8 mouse cellular contexts compared by ENCODE assay signal in the genomic region with DNA sequence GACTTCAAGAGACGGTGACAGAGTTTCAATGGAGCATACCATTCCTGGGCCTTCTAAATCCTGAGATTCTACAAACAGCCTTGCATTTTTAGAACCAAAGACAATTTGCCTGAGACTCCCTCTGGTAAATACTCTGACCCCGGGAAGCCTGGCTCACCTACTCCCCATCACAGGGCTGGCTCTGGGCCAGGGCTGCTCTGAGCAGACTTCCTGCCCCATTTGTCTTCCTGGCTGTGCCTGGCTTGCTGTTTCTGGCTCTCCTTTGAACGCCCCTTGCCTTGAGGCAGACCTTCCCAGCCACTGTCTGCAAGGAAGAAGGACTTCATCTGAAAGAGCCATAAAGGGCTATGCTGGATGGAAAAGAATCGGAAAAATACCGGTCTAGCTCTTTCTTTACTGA.
DNase-seq lines count a peak whose midpoint lies in the region; ATAC-seq lines count a peak whose summit lies in the region.

No protein-coding gene starts in this region.

- no peak for ATAC-seq in erythroblast, adult 5-6 weeks (replicated peaks; ENCODE audit: low FRiP score, poor library complexity, severe bottlenecking)

- DNase-seq in cerebellum, postnatal 14 days = peak; percentile 52 to 59
- DNase-seq in cerebellum, adult 9-11 months = no peak
- peak; percentile 37 for DNase-seq in thymus, postnatal 14 days
- DNase-seq in thymus, postnatal 0 days (ENCODE audit: low spot score) = no peak
- DNase-seq in kidney, postnatal 36 days = peak; percentile 88 to 93
- DNase-seq in yolk sac, embryonic 10.5 days (ENCODE audit: low spot score) = peak; percentile 41
- DNase-seq in frontal cortex, adult 2 months (ENCODE audit: extremely low spot score in 1 of 2, low spot score in 1 of 2) = no peak

Comparison
In these comparisons a context has a peak if more than half of its experiments do, and no peak if none do; other contexts are left out.
1. DNase-seq: peak in cerebellum, postnatal 14 days (2 of 2), thymus, postnatal 14 days (single experiment), kidney, postnatal 36 days (2 of 2) and yolk sac, embryonic 10.5 days (single experiment); none in cerebellum, adult 9-11 months (single experiment), thymus, postnatal 0 days (single experiment) and frontal cortex, adult 2 months (0 of 2).